Mouse (Mus musculus) kidney, adult 2 months (tissue): ENCODE data around the gene Gmnn.

ENCODE experiments used
- CTCF ChIP-seq: fragments of 200-500 bp; conservative IDR thresholded peaks from 2 replicates; pipeline ENCODE4 v1.5.1; 2011; ENCODE audit warnings: low read depth, mild to moderate bottlenecking, control low read depth, low read length, moderate library complexity, mixed read lengths; ENCODE audit not compliant: insufficient read depth, insufficient read length
- POLR2A ChIP-seq: fragments of 200-500 bp; IDR thresholded peaks from one replicate; pipeline ENCODE4 v1.6.1; 2011; ENCODE audit warnings: low read depth, low read length, control low read depth

DNA sequence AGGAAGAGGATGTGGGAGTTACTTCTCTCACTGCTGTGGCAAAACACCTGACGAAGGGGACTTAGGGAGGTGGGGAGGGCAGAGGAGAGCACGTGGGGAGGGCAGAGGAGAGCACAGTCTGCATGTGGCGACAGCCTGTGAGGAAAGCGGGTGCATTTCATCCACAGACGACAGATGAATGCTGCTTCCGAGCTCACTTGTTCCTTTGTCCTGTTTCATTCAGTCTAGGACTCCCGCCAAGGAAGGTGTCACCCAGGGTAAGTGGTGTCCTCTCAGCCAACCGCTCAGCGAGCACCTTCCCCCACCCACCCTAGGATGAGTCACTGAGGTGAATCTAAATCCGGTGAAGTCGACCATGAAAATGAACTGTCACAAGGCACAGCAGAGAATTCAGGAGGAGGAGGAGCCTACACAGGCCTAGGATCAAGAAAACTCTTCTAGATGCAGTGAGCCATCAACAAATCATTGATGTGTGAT, 24.3 kb upstream of the Gmnn start:
- TF ChIP-seq CTCF: no peak
- no peak for TF ChIP-seq POLR2A
